Comparison of ENCODE assay signal across 22 mouse cellular contexts in the genomic region with DNA sequence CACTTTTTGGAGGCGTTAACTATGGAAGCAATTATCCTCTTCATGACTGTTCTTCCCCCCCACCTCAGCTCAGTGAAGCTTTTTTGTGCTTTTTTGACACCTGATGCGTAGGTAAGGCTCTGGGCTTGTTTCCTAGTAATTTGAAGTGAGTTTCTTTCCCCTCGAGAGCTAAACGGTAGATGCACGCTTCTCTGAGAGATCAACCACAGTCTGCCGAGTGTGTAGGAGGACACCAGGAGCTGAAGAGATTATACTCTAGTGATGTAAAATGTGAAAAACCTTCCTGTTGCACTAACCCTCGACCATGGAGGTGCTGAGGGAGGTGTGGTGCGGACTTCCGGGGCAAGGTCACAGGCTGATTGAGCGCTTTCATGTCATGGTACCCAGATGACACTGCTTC. TPM values are rescaled to one million over a fixed set of nuclear protein-coding genes. Genes with fewer than 3 reads are reported as not detected.
A peak's percentile ranks its signal among the peaks of the same experiment; 100 is the strongest.
DNase-seq lines count a peak whose midpoint lies in the region; ATAC-seq lines count a peak whose summit lies in the region.
"Had no signal": no experiment of that assay in that cellular context is flagged by ENCODE, and none has a peak within 500 bp of the region (broad histone marks: within the 10 kb centered on the region; RNA-seq: fewer than 3 reads in every experiment).

No protein-coding gene starts in this region.

- H3K9ac ChIP-seq in heart, embryonic 13.5 days = peak overlapping the region; percentile 28; the same call in 1 of the 2 replicates
- H3K9ac ChIP-seq: lung, embryonic 14.5 days; midbrain, embryonic 13.5 days had no signal

- no peaks in the 10 kb centered on the region for H3K9me3 ChIP-seq in heart, embryonic 13.5 days
- H3K9me3 ChIP-seq: midbrain, embryonic 13.5 days had no signal

- no peaks in the 10 kb centered on the region for H3K36me3 ChIP-seq in heart, embryonic 13.5 days
- H3K36me3 ChIP-seq: midbrain, embryonic 13.5 days had no signal

- H3K4me1 ChIP-seq in heart, embryonic 13.5 days = peaks cover 13% of the 10 kb centered on the region
- H3K4me1 ChIP-seq: midbrain, embryonic 13.5 days had no signal

- no peak for ATAC-seq in heart, embryonic 13.5 days (ENCODE audit: extremely low read depth, insufficient number of reproducible peaks, low FRiP score, low TSS enrichment)
- ATAC-seq: forebrain, embryonic 14.5 days; midbrain, embryonic 13.5 days had no signal

- 74% methylated on average over 10 of the region's 10 CpGs for WGBS in heart, embryonic 13.5 days

- DNase-seq in heart, postnatal 14 days = no peak
- peak; percentile 60 for DNase-seq in left cerebral cortex, adult 11 months (ENCODE audit: low spot score)
- no peak for DNase-seq in left cerebral cortex, postnatal 4 days
- peak; percentile 71 for DNase-seq in layer of hippocampus, adult 9-11 months
- DNase-seq in left cerebral cortex, adult 9 months (ENCODE audit: low spot score in 2 of 2) = peak; percentile 75 to 77
- DNase-seq in T-cell, adult 2 months (ENCODE audit: low spot score) = no peak
- no peak for DNase-seq in adrenal gland, postnatal 4 days (ENCODE audit: low spot score in 2 of 2)
- DNase-seq: gastrocnemius, postnatal 36 days; liver; lung, embryonic 14.5 days; thymus, postnatal 14 days had no signal

- 0 out of 2 replicates have a peak overlapping the region, but pooled peaks have one; percentile 33 for H3K4me2 ChIP-seq in heart, embryonic 13.5 days
- H3K4me2 ChIP-seq: lung, embryonic 14.5 days; midbrain, embryonic 13.5 days had no signal

- no peak overlapping the region for H3K4me3 ChIP-seq in heart, embryonic 13.5 days
- H3K4me3 ChIP-seq: midbrain, embryonic 13.5 days; myocyte had no signal

- H3K27ac ChIP-seq in heart, embryonic 13.5 days (replicated peaks) = peak overlapping the region; percentile 52; the same call in 1 of the 2 replicates
- H3K27ac ChIP-seq: kidney, postnatal 0 days; midbrain, embryonic 13.5 days had no signal

- intact Hi-C loops in heart, postnatal 14 days (cut with DNase I) = no loop called here
- intact Hi-C loops in left cerebral cortex, postnatal 4 days (cut with DNase I) = no loop called here

- H3K27me3 ChIP-seq in heart, embryonic 13.5 days (replicated peaks) = no peaks in the 10 kb centered on the region
- H3K27me3 ChIP-seq: midbrain, embryonic 13.5 days had no signal

RNA-seq across cellular contexts. Expression of gene Dnase2b, which starts 4.7 kb away (rescaled TPM):
- not detected in 2 replicates for polyA plus RNA-seq in heart, embryonic 13.5 days (2015; fragmentation: Nextera tagmentation; extraction: Ambion mirVana)
- not detected for total RNA-seq in heart, postnatal 14 days (2021)
- not detected for total RNA-seq in left cerebral cortex, postnatal 4 days (2021)
- under 1 TPM in 1 of 2 experiments, not detected in 1; 0.54 TPM for total RNA-seq in adrenal gland, postnatal 4 days (2021)
- total RNA-seq: adrenal gland, adult 8-10 months; gastrocnemius, postnatal 36 days; heart, postnatal 4 days; layer of hippocampus, postnatal 10 days; MEL had no signal
- polyA plus RNA-seq: forebrain, embryonic 14.5 days; intestine, embryonic 14.5 days; kidney, postnatal 0 days; lung, embryonic 14.5 days; midbrain, embryonic 13.5 days; myocyte; stomach, embryonic 14.5 days had no signal

RNA-seq across cellular contexts. Expression of gene 4930503B20Rik, which starts 31.0 kb away (rescaled TPM):
- not detected in 2 replicates for polyA plus RNA-seq in heart, embryonic 13.5 days (2015; fragmentation: Nextera tagmentation; extraction: Ambion mirVana)
- total RNA-seq in heart, postnatal 14 days (2021) = under 1 TPM in 1 of 2 experiments, not detected in 1; 0.15 TPM
- total RNA-seq in left cerebral cortex, postnatal 4 days (2021) = under 1 TPM in 1 of 2 experiments, not detected in 1; 0.20 TPM
- not detected for total RNA-seq in adrenal gland, postnatal 4 days (2021)
- total RNA-seq: adrenal gland, adult 8-10 months; gastrocnemius, postnatal 36 days; layer of hippocampus, postnatal 10 days had no signal
- polyA plus RNA-seq: forebrain, embryonic 14.5 days; intestine, embryonic 14.5 days; kidney, postnatal 0 days; lung, embryonic 14.5 days; midbrain, embryonic 13.5 days; myocyte; stomach, embryonic 14.5 days had no signal

RNA-seq across cellular contexts. Expression of gene Uox, which starts 49.9 kb away (rescaled TPM):
- 0.05 and 0.24 TPM in 2 replicates for polyA plus RNA-seq in heart, embryonic 13.5 days (2015; fragmentation: Nextera tagmentation; extraction: Ambion mirVana)
- not detected for total RNA-seq in heart, postnatal 14 days (2021)
- total RNA-seq in left cerebral cortex, postnatal 4 days (2021) = under 1 TPM; 0.18 to 0.38 TPM
- 10 to 100 TPM in 1 of 2 experiments, under 1 TPM in 1; 0.76 to 23.6 TPM for total RNA-seq in adrenal gland, postnatal 4 days (2021)
- total RNA-seq: heart, postnatal 4 days; MEL had no signal
- polyA plus RNA-seq: forebrain, embryonic 14.5 days; intestine, embryonic 14.5 days; lung, embryonic 14.5 days; midbrain, embryonic 13.5 days; myocyte; stomach, embryonic 14.5 days had no signal

Comparison
In these comparisons a context has a peak if more than half of its experiments do, and no peak if none do; other contexts are left out.
1. DNase-seq: peak in left cerebral cortex, adult 11 months (single experiment), layer of hippocampus, adult 9-11 months (single experiment) and left cerebral cortex, adult 9 months (2 of 2); none in heart, postnatal 14 days (0 of 2), left cerebral cortex, postnatal 4 days (single experiment), T-cell, adult 2 months (single experiment) and adrenal gland, postnatal 4 days (0 of 2).